Comparison of ENCODE assay signal across 8 mouse cellular contexts in the genomic region with DNA sequence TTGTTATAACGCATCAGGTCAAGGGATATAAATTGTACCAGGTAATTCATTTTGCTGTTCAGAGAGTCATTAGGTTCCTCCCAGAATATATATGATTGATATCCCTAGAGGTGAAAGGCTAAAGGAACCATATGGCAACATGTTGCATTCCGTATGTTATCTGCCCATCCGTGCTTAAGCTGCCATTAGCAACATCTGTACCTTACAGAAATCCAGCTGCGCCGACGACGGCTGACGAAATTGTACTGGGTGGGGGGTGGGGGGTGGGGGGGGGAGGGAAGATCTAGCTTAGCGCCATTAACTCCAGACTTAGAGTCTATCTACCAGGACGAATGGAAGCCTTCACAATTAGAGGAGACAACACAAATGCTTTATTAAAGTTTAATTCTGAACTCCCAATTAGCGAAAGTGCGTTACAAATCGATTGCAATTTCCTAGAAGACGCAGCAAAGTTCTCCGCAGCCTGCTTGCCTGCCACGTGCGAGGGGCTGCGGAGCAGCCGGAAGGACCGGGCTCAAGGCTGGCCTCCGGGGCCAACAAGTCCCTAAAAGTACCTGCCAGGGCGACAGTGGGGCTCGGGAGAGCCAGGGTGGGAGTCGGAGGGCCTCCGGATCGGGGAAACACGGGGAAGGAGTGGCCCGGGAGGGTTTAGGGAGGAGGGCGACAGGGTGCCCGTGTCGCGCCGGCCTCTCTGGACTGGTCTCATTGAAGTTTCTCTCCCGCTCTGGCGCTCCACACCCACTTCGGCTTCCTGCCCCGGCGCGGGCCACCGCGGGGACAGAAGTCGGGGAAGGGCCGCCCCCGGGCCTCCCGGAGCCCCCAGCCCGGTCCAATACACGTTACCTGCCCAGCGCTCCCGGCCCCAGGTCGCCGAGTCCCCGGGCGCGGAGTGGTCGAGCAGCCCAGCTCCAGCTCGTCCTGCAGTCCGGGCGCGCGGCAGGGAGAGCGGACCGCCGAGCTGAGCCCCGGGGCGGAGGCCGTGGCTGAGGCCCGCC. TPM values are rescaled to one million over a fixed set of nuclear protein-coding genes. Genes with fewer than 3 reads are reported as not detected.
DNase-seq lines count a peak whose midpoint lies in the region; ATAC-seq and TF ChIP-seq lines count a peak whose summit lies in the region.

No protein-coding gene starts in this region.

- no peaks in the 10 kb centered on the region for H3K9me3 ChIP-seq in intestine, embryonic 14.5 days (ENCODE audit: control insufficient read depth, low read length)
- H3K9me3 ChIP-seq in liver, postnatal 0 days (ENCODE audit: low read length): no peaks in the 10 kb centered on the region
- no peaks in the 10 kb centered on the region for H3K9me3 ChIP-seq in neural tube, embryonic 11.5 days (ENCODE audit: control insufficient read depth, low read length)

- no peaks in the 10 kb centered on the region for H3K36me3 ChIP-seq in intestine, embryonic 14.5 days (ENCODE audit: control insufficient read depth, insufficient read depth, low read length)
- H3K36me3 ChIP-seq in liver, postnatal 0 days (replicated peaks; ENCODE audit: insufficient read depth, low read length): no peaks in the 10 kb centered on the region
- no peaks in the 10 kb centered on the region for H3K36me3 ChIP-seq in neural tube, embryonic 11.5 days (ENCODE audit: control insufficient read depth, insufficient read depth, low read length)

- TF ChIP-seq CTCF in cortical plate, adult 2 months (IDR thresholded peaks at IDR 0.05; ENCODE audit: extremely low read depth, insufficient read depth, low read length): no peak
- no peak for TF ChIP-seq CTCF in liver, postnatal 0 days (IDR thresholded peaks at IDR 0.05; ENCODE audit: low read depth)

- ATAC-seq in intestine, embryonic 14.5 days (replicated peaks; ENCODE audit: low FRiP score, low TSS enrichment, low read depth): peak; percentile 87
- ATAC-seq in liver, postnatal 0 days: peak; percentile 80
- peak; percentile 87 for ATAC-seq in neural tube, embryonic 11.5 days (ENCODE audit: insufficient read depth, low FRiP score, low TSS enrichment)

- no peaks in the 10 kb centered on the region for H3K27me3 ChIP-seq in intestine, embryonic 14.5 days (replicated peaks; ENCODE audit: control insufficient read depth, insufficient read depth, low read length)
- peaks cover 6% of the 10 kb centered on the region; the same call in 1 of the 2 replicates for H3K27me3 ChIP-seq in liver, postnatal 0 days (ENCODE audit: insufficient read depth, low read length)
- no peaks in the 10 kb centered on the region for H3K27me3 ChIP-seq in neural tube, embryonic 11.5 days (ENCODE audit: control insufficient read depth, insufficient read depth, low read length)

- H3K4me3 ChIP-seq in cortical plate, adult 2 months (ENCODE audit: insufficient read depth, low read length): peak overlapping the region; percentile 72
- peak overlapping the region; percentile 84 for H3K4me3 ChIP-seq in intestine, embryonic 14.5 days (ENCODE audit: low read depth, low read length)
- peak overlapping the region; percentile 91 for H3K4me3 ChIP-seq in liver, postnatal 0 days (ENCODE audit: low read depth, low read length)
- peak overlapping the region; percentile 69 for H3K4me3 ChIP-seq in neural tube, embryonic 11.5 days (ENCODE audit: low read depth, low read length)

- H3K4me2 ChIP-seq in intestine, embryonic 14.5 days (ENCODE audit: low read length): peak overlapping the region; percentile 47
- peak overlapping the region; percentile 99 for H3K4me2 ChIP-seq in liver, postnatal 0 days (ENCODE audit: low read depth, low read length)
- peak overlapping the region; percentile 66 for H3K4me2 ChIP-seq in neural tube, embryonic 11.5 days (ENCODE audit: low read depth)

- no peak for TF ChIP-seq POLR2A in cortical plate, adult 2 months (IDR thresholded peaks at IDR 0.05; ENCODE audit: extremely low read depth, insufficient read depth, low read length)

- H3K27ac ChIP-seq in cortical plate, adult 2 months (ENCODE audit: insufficient read depth, low read length): peak overlapping the region; percentile 87
- H3K27ac ChIP-seq in intestine, embryonic 14.5 days (ENCODE audit: low read depth): peak overlapping the region; percentile 94
- H3K27ac ChIP-seq in liver, postnatal 0 days (ENCODE audit: low read depth): peak overlapping the region; percentile 82
- peak overlapping the region; percentile 61 for H3K27ac ChIP-seq in neural tube, embryonic 11.5 days (ENCODE audit: low read depth, low read length)

- peak overlapping the region; percentile 97 for H3K9ac ChIP-seq in intestine, embryonic 14.5 days (ENCODE audit: low read length)
- peak overlapping the region; percentile 90 for H3K9ac ChIP-seq in liver, postnatal 0 days (replicated peaks)
- peak overlapping the region; percentile 85 for H3K9ac ChIP-seq in neural tube, embryonic 11.5 days (ENCODE audit: low read length)

- H3K4me1 ChIP-seq in cortical plate, adult 2 months (ENCODE audit: control insufficient read depth, insufficient read depth, low read length): no peaks in the 10 kb centered on the region
- H3K4me1 ChIP-seq in intestine, embryonic 14.5 days (replicated peaks; ENCODE audit: control insufficient read depth, insufficient read depth, low read length): no peaks in the 10 kb centered on the region
- H3K4me1 ChIP-seq in liver, postnatal 0 days (ENCODE audit: insufficient read depth): peaks cover 4% of the 10 kb centered on the region; the same call in 1 of the 2 replicates
- H3K4me1 ChIP-seq in neural tube, embryonic 11.5 days (ENCODE audit: control insufficient read depth, insufficient read depth, low read length): no peaks in the 10 kb centered on the region

- WGBS in intestine, embryonic 14.5 days: under 1% methylated on average over 56 of the region's 67 CpGs
- WGBS in liver, postnatal 0 days (ENCODE audit: insufficient replicate concordance): 3% methylated on average over 60 of the region's 67 CpGs
- under 1% methylated on average over 49 of the region's 67 CpGs for WGBS in neural tube, embryonic 11.5 days

- peak; percentile 31 to 67 for DNase-seq in urinary bladder, adult 18-20 months (ENCODE audit: low spot score in 2 of 2)
- no peak for DNase-seq in urinary bladder, postnatal 10 days (ENCODE audit: low spot score)
- DNase-seq in gastrocnemius, postnatal 4 days (ENCODE audit: low spot score in 2 of 2): peak; percentile 53 to 64
- peak; percentile 92 for DNase-seq in intestine, embryonic 14.5 days (ENCODE audit: low spot score)
- peak; percentile 69 for DNase-seq in liver, postnatal 0 days
- peak; percentile 66 for DNase-seq in neural tube, embryonic 11.5 days (ENCODE audit: low spot score)
- DNase-seq in urinary bladder, adult 2 months (ENCODE audit: low spot score): peak; percentile 64

- TF ChIP-seq EP300 in liver, postnatal 0 days (IDR thresholded peaks at IDR 0.05; ENCODE audit: low read depth): no peak

RNA-seq across cellular contexts. Expression of a gene that starts 0.5 kb away (rescaled TPM):
- 11.0 and 21.5 TPM in 2 replicates for polyA plus RNA-seq in cortical plate, adult 2 months (2012; rRNA removed)
- total RNA-seq in gastrocnemius, postnatal 4 days (2021): 1 to 10 TPM; 4.7 to 5.1 TPM
- polyA plus RNA-seq in intestine, embryonic 14.5 days (2014; fragmentation: Nextera tagmentation; extraction: Ambion mirVana): 4.0 and 4.1 TPM in 2 replicates
- 0.18 and 0.27 TPM in 2 replicates for polyA plus RNA-seq in liver, postnatal 0 days (2015; fragmentation: Nextera tagmentation; extraction: Ambion mirVana)
- polyA plus RNA-seq in neural tube, embryonic 11.5 days (2014; fragmentation: Nextera tagmentation; extraction: Ambion mirVana): 6.0 and 6.1 TPM in 2 replicates
- polyA plus RNA-seq in urinary bladder, adult 2 months (2012; rRNA removed): 1.5 and 2.2 TPM in 2 replicates

Comparison
In these comparisons a context has a peak if more than half of its experiments do, and no peak if none do; other contexts are left out.
1. H3K4me2 ChIP-seq: peak in every context shown above with its lines; median percentile 99 in liver, postnatal 0 days; 66 in neural tube, embryonic 11.5 days; 47 in intestine, embryonic 14.5 days.